Mouse (Mus musculus) urinary bladder, postnatal 10 days (tissue): ENCODE results near the gene Mroh2a.
A peak's percentile ranks its signal among the peaks of the same experiment; 100 is the strongest.

Source experiments
- DNase-seq: peaks from one replicate; pipeline ENCODE4 v3.0.0; 2022; ENCODE audit warnings: low spot score

Gene Mroh2a

GRCm38 (mm10) chr1:88291409-88292005 lies 64.7 kb downstream of the Mroh2a start:
- no peak for DNase-seq

- DNase-seq, result no peak
These were observed 65.3 kb downstream of the Mroh2a start for GRCm38 (mm10) chr1:88292057-88292456.

GRCm38 (mm10) chr1:88294650-88295049 lies 67.9 kb downstream of the Mroh2a start:
- DNase-seq, result no peak

GRCm38 (mm10) chr1:88296171-88296920 lies 69.6 kb downstream of the Mroh2a start:
- DNase-seq, result no peak

- no peak for DNase-seq
These were observed 70.9 kb downstream of the Mroh2a start for GRCm38 (mm10) chr1:88297480-88298258.

- DNase-seq, result no peak
These were observed 72.1 kb downstream of the Mroh2a start for GRCm38 (mm10) chr1:88298686-88299528.

GRCm38 (mm10) chr1:88299529-88299945 lies 72.8 kb downstream of the Mroh2a start:
- DNase-seq, result no peak

- no peak for DNase-seq
These were observed 73.7 kb downstream of the Mroh2a start for GRCm38 (mm10) chr1:88300301-88301050.

GRCm38 (mm10) chr1:88301121-88302014 lies 74.6 kb downstream of the Mroh2a start:
- peak; percentile 39 for DNase-seq

- DNase-seq, result no peak
These were observed 75.4 kb downstream of the Mroh2a start for GRCm38 (mm10) chr1:88302057-88302740.

GRCm38 (mm10) chr1:88303762-88304161 lies 77.0 kb downstream of the Mroh2a start:
- no peak for DNase-seq

GRCm38 (mm10) chr1:88304261-88304985 lies 77.6 kb downstream of the Mroh2a start:
- no peak for DNase-seq

GRCm38 (mm10) chr1:88305018-88305795 lies 78.4 kb downstream of the Mroh2a start:
- no peak for DNase-seq

GRCm38 (mm10) chr1:88306543-88306942 lies 79.8 kb downstream of the Mroh2a start:
- no peak for DNase-seq

GRCm38 (mm10) chr1:88307180-88307579 lies 80.4 kb downstream of the Mroh2a start:
- DNase-seq, result no peak

GRCm38 (mm10) chr1:88309020-88309419 lies 82.2 kb downstream of the Mroh2a start:
- no peak for DNase-seq

GRCm38 (mm10) chr1:88309905-88310304 lies 83.1 kb downstream of the Mroh2a start:
- DNase-seq, result no peak

GRCm38 (mm10) chr1:88310349-88310748 lies 83.6 kb downstream of the Mroh2a start:
- no peak for DNase-seq
